Mouse (Mus musculus): ENCODE results near the gene Gm12258.

DNA sequence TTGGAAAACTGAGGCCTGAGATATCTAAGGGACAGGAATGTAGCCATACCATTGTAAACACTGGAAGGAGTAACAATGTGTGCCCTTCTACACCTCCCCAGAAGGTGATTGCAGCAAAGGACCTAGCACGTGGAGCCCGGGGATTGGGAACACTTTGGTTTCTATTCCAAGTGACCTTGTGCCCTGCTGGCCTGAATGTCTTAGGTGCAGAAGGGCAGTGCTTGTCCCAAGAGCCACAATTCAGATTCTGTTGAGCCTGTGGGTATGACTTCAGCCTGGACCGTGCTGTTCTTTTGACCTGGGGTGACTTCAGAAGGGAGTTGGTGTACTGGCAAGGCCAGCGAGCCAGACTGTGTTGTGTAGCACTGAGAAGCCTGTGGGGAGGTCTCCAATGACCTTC is 24.0 kb downstream of the Gm12258 start:
- no peak for TF ChIP-seq CTCF (conservative IDR thresholded peaks at IDR 0.05; ENCODE audit: low read length)
- TF ChIP-seq POU5F1 (IDR thresholded peaks at IDR 0.05; ENCODE audit: borderline replicate concordance, low read length): no peak

Measured in E14TG2a.4 (cell line).